Mouse (Mus musculus) cerebellum, adult 9-10 months (tissue): ENCODE measurements at regions not wholly inside any gene's neighbourhood (a gene's known extent, or its start where the extent isn't known, plus 50 kb on each side); places are given as distances from the start of the nearest gene placed in this dataset.

Experiments used
- DNase-seq: peaks from one replicate; pipeline ENCODE4 v3.0.0; 2022

- DNase-seq, result no peak
Measured at GRCm38 (mm10) chr5:91746077-91746476, 216.8 kb downstream of the Rchy1 start.

- DNase-seq, result no peak
Measured at GRCm38 (mm10) chr5:91744389-91744788, 218.5 kb downstream of the Rchy1 start.

GRCm38 (mm10) chr5:91740159-91740537, 222.7 kb downstream of the Rchy1 start:
- DNase-seq, result no peak

DNA sequence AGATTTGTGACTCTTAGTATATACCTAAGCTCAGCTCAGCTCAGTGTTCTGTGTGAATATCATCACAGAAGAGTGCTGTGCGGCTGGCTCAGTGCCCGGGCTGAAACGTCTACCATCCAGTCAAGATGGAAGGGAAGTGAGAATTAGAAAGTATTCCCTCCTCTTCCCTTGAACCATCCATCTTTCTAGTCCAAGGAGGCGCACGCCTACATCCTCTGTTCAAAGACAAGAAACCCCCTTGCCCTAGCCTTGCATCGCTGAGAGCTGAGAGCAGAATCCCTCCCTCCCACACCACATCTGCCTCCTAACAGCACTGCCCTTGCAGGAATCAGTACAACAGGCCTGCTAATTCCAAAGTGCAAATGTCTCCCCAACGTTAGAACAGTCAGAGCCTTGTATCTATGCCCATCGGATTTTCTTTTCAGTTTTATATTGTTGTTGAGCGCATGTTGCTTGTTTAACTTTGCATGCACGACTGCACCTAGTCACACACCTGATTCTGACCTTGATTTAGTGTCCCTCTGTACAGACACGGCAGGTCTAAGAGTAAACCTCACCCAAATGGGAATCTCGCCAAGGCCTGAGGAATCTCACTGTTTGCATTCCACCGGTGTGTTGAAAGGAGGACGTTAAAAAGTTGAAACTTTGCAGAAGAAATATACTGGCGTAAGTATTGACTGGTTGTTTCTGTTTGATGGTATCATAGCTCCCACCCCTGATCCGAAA, 222.2 kb downstream of the Parm1 start:
- no peak for DNase-seq

DNA sequence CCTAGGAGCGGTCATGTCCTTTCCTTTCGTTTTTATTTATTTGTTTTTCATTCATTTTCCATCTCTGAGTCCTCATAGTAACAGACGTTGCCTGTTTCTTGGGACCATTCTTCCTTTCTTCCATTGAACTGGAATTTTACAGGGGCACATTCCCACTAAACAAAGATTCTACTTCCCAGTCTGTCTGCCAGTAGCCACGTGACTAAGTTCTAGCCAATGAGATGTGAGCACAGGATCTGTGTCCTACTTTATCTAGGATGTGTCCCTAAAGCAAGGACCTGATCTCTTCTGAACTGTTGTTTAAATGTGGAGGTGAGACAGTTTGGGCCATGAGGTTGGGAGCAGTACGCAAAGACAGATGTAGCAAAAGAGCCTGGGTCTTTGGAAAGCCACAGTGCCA, 214.6 kb downstream of the Parm1 start:
- no peak for DNase-seq

DNA sequence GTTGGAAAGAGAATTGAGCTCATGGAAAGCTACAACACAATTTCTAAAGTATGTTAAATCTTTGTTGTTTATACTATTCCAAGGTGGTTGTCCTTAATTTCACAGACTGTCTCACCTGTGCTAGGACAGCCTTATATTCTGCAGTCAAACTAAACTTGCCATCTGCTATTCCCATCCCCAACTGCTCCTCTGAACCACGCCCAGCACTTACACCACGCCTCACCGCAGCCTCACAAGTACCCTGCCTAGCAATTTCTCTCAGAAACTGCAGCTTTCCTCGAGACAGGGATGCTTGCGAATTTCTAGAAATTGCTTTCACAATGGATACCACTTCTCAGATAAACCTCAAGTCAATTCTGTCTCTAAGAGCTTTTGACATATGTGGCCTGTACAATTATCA, 213.7 kb downstream of the Parm1 start:
- DNase-seq, result no peak

- no peak for DNase-seq
Measured at GRCm38 (mm10) chr5:91729868-91730267, 212.5 kb downstream of the Parm1 start.

DNA sequence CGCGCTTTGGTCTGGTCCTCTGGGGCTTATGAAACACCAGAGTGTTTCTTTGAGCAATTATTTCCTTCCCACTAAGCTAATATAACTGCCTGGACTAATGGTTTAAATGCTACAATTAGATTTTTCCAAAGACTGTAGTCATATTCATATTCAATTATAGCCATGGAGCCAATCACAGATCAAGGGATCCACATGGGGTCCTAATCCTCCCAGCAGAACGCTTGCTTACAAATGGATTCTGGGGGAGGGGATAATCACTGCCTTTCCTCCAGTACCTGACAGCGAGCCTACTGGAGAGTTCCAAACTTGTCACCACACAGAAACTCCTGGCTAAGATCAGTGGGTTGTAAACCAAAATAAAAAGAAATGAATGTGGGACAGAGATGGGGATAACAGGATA, 212.0 kb downstream of the Parm1 start:
- no peak for DNase-seq

- no peak for DNase-seq
Measured at GRCm38 (mm10) chr5:91727448-91727847, 210.0 kb downstream of the Parm1 start.

- DNase-seq, result no peak
Measured at GRCm38 (mm10) chr5:91726118-91726500, 208.7 kb downstream of the Parm1 start.

DNA sequence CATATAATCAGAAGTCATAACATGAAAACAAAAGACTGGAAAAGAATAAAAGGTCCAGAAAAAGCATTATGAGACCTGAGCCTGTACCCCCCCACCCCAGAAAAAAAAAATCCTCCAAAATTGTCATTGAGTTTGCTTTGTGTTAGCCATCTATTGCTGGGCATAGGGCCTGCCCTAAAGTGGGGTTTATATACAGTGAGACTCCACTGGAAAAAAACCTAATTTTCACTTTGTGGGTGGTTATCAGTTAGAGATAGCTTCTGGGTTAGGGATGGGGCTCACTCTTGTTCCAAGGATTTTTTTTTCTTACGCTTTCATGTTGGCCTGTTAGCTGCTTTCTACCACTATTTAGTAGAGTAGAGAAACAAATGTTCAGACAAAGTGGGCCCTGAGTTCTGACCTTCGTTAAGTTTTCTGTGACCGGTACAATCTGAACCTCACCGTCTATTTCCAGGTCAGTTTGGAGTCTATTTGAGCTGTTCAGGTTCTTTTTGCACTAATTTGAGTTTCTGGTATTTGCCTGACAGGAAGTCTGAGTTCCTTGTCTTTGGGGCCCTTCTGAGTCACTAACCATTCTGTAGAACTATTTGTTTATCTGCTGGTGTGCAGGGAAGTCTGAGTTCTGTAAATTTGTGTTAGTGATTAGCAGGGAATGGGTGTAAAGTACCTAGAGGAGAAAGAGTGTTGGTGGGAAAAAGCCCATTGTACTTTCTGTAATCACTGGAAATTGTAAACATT, 208.1 kb downstream of the Parm1 start:
- no peak for DNase-seq

DNA sequence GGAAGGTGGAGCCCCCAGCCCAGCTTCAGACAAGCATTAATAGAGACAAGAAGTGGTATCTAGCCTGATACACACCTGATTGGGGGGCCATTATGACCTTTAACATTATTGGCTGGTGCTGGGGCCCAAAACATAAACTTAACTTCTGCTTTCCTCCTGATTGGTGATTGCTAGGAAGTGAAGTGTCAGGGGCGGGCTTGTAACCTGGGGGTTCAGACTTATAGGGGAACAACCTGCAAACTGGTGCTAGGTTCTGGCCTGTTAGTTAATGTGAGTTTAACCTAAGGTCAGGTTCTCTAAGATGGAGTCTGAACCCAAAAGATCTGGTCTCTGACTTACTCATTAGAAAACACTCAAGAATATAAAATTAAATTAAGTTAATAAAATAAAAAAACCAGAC, 207.5 kb downstream of the Parm1 start:
- no peak for DNase-seq

- no peak for DNase-seq
Measured at GRCm38 (mm10) chr5:91723416-91723815, 206.0 kb downstream of the Parm1 start.

DNA sequence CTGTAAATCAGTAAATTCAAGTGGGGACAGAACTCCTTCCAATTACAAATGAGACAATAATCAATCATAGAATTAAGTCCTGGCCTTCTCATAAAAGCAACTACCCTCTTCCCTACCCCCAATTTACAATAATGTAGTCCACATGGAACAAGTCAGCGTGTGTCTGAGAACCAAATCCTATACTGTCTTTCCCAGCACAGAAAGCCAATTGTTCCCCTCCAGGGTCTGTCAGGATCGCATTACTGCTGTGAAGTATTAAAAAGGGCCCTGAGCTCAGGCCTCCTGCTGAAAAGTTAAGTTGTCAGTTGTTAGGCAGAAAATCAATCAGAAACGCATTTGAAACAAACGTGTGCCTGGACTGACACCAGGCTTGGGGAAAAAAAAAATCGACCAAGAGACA, 205.6 kb downstream of the Parm1 start:
- no peak for DNase-seq

DNA sequence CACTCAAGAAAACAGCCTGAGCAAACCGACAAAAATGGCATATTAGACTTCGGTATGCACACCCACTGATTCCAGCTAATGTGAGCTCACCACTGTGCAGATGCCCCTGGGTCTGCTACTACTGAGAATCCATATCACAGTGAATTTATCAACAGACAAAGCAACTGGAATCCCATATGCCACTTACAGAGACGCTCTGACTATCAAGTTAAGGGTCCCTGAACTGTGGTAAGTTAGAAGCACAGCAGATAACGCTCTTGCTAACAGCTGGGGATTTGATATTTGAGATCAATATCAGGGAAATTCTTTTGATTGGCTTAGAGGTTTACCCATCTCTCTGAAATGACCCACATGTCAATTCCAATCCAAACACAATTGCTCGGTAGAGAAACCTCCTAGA, 205.0 kb downstream of the Parm1 start:
- DNase-seq, result no peak

DNA sequence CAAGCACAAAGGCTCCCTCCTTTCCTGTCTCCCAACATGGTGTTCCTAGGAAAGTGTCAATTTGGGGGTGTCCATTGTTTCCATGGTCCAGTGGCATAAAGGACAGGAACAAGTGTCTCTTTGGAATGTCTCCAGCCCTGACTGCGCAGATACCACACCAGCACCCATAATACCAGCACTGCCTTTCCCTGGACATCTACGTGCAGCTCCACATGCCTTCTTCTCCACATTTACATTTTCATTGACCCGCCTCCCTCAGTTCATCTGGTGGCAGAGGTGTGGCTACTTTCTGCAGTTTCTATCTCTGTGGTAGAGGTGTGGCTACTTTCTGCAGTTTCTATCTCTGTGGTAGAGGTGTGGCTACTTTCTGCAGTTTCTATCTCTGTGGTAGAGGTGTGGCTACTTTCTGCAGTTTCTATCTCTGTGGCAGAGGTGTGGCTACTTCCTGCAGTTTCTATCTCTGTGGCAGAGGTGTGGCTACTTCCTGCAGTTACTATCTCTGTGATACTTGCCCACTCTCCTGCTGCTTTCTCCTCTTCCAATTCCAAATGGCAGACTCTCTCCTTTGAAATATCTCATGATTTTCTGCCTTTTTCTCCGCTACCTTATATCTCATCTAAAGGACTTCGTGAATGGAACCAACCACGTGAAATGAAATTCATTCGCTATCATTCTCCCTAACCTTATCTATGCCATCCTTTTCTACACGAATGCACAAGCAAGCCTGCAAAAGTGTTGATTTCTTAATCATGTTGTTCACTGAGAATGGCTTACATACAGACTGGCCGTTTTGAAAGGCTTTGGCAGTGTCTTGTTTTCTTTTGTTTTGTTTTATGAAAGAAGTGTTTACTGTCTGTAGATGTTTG, 204.0 kb downstream of the Parm1 start:
- no peak for DNase-seq

DNA sequence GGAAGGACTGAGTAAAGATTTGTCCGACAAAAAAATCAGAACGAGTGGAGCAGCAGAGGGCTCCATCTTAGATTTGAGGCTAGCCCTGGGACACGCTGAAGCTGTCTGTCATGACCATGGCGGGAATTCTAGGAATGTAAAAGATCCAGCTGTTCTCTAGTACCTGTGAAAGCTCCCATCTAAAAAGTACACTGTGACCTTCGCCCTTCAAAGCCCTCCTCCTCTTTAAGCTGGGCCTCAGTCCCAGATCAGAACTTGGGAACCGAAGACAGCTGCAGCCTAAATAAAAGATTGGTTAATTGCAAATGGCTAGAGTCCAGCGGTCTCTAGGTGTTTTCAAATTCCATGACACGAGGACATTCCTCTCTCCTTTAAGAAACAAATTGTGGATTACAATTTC, 195.6 kb downstream of the Parm1 start:
- no peak for DNase-seq

DNA sequence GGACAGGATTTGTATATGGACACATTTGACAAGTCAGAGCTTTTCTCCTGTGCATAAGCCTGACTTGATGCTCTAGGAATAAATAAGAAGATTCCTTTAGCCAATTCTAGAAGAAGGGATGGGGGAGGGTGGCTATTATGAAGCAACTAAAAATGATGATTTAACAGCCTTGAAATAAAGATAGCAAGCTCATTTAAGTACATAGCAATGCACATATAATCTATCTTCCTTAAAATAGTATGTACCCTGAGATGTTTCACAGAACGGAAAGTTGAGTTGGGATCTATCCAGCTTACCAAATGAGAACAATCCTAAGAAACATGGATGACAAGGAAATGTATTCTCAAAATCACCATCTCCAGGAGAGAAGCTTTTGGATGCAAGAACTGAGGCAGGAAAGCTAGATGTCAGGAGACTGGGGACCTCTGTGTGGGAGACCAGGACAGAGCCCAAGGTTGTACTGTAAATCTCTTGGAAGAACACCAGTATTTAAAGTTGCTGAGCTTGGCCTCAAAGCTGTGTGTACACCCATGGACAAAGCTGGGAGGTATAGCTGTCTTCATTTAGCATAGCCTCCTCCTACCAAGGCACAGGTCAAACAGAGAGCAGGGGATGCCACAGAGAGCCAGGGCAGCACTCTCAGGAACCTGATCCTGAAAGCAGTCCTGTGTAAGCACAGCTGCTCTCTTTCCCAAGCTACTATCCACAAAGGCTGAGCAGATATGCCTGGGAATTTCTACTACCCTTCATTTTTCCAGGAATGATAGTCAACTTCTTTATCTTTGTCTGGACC, 192.3 kb downstream of the Parm1 start:
- no peak for DNase-seq

DNA sequence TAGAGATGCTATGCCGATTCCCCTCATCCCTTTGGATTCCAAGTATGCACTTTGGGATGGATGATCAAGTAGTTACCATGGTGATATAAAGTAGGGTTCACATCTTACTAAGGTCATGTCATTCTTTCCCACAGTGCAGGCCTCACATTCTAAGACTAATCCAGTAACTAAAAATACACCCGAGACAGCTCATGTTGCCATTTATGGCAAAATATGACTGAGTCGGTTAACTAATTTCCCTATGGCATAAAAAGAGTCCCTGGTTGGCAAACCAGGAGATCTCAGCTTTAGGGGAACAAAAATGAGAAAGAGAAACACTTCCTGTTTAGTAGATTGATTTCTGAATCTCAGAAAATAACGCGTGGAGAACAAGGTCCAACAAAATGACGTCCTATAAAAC, 190.7 kb downstream of the Parm1 start:
- no peak for DNase-seq

DNA sequence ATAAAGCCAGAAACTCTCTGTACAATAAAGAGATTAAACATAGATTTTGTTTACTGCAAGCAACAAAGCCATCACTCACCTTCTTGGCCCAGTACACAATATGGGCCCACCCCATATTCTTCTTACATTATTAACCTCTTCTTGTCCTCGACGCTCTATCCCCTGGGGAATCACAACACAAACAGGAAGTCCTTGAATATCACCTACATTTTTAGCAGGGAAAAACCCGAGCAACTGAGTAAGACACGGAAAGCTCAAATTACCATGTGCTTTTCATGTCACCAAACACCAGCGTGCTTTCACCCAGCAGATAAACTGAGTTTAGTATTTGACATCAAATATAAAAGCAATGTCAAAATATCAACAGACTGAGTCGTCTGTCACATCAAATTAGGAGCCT, 179.7 kb downstream of the Parm1 start:
- DNase-seq, result no peak

DNA sequence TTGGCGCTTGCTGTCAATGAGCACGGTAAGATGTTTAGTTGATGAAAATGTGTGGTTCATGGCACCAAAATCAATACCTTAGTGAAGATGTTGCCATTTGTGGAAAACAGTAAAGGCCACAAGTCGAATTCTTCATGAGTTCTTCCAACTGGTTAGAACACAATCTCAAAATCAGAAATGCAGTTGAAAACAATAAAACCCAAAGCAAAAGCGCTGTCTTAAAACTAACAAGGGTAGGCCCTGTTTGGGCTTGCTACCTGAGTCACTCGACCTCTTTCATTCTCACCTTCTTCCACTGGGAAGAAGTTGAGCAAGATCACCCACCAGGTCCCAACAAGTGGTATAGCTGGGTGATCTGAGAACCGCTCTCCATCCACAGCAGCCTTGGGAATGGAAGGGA, 179.1 kb downstream of the Parm1 start:
- DNase-seq, result no peak

DNA sequence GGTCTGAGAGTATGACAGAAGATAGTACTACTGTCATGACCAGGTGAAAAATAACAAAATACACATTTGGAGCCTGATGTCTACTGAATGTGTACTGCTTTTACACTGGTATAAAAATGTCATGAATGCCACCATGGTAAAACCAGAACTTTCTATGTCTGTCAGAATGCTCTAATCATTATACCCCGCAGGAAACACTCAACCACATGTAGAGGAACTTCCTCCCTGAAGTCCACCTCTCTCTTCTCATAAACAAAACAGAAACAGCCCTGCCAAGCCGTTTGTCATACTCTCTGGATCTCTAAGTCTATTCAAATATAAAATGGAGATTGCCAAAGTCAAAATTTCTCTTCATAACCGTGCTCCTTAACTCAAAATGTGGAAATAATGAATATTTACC, 178.2 kb downstream of the Parm1 start:
- no peak for DNase-seq

- DNase-seq, result no peak
Measured at GRCm38 (mm10) chr5:91693277-91693676, 175.9 kb downstream of the Parm1 start.
